Mouse (Mus musculus): ENCODE data around the gene Col15a1.

DNA sequence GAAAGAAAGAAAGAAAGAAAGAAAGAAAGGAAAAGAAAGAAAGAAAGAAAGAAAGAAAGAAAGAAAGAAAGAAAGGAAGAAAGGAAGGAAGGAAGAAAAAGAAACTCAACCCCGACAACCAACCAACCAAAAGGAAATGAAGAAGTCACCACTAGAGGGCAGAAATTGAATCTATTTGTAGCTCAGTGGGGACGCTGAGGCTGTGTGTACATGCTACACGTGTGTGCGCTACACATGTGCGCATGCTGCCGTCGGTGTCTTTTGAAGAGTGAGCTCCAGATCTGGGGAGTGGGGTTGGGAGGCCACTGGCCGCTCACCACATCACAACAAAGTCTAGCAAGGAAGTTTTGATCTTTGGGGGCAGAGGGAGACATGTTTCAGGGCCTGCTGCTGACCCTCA is 38.9 kb downstream of the Col15a1 start:
- TF ChIP-seq CTCF (IDR thresholded peaks at IDR 0.05; ENCODE audit: low read depth) (peak; percentile 52), EP300 (IDR thresholded peaks at IDR 0.05; ENCODE audit: low read depth) (no peak)
